In the genomic region with DNA sequence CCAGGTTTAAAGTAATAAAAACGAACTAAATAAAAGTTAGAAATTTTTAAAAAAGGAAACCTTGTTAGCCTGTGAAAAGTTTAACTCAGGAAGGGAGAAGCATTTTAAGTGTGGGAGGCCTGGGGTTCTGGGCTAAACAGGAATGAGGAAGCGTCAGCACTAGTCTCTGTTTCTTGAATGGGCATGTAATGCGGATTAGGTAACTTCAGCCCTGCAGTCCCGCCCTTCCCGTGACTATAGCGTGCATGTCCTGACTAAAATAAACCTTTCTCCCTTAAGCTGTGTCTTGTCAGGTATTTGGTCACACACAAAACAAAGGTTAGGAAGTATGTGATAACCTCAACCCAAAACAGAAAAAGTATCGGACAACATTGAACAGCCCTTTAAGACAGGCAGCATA, we compare ENCODE assay signal across 21 mouse cellular contexts.
"Had no signal": no experiment of that assay in that cellular context is flagged by ENCODE, and none has a peak within 500 bp of the region (broad histone marks: within the 10 kb centered on the region; RNA-seq: fewer than 3 reads in every experiment).

No protein-coding gene starts in this region.

- DNase-seq: cerebellum, adult 2 months; cerebellum, adult 8-10 months; cerebellum, adult 9-10 months; cerebellum, adult 9-11 months; cerebellum, postnatal 10 days; cerebellum, postnatal 14 days; cerebellum, postnatal 25 days; cerebellum, postnatal 36 days; embryo, embryonic 11 days; forebrain, postnatal 0 days; gastrocnemius, adult 2 months; gastrocnemius, postnatal 10 days; gastrocnemius, postnatal 14 days; gastrocnemius, postnatal 25 days; gastrocnemius, postnatal 36 days; heart, adult 11 months; heart, adult 18-20 months had no signal

- ATAC-seq: forebrain, embryonic 13.5 days; forebrain, embryonic 14.5 days; forebrain, embryonic 15.5 days; forebrain, embryonic 16.5 days; forebrain, postnatal 0 days had no signal
